Mouse (Mus musculus) forebrain, postnatal 0 days (tissue): ENCODE data around the gene Atg4b. TPM values are rescaled to one million over a fixed set of nuclear protein-coding genes. Genes with fewer than 3 reads are reported as not detected.
"Not testable (repeated sequence)": the region's sequence is repeated elsewhere in the genome, so short reads cannot be mapped to it uniquely, and the experiment has no call there.

Source experiments
- ATAC-seq: fragments of 200-750 bp; cut with Nextera tagmentation; 2 replicates; pipeline ENCODE4 v1.8.0; 2017; ENCODE audit warnings: mild to moderate bottlenecking, moderate library complexity
- DNase-seq: peaks from one replicate; pipeline ENCODE4 v3.0.0-alpha.2; 2015
- H3K27ac ChIP-seq: fragments of 300-500 bp; sonication (generic); 2 replicates; pipeline ENCODE4 v1.5.1; 2014; ENCODE audit warnings: low read depth, mild to moderate bottlenecking, antibody characterized with exemption, low read length, moderate library complexity, mixed read lengths
- H3K27me3 ChIP-seq: fragments of 300-500 bp; sonication (generic); 2 replicates; pipeline ENCODE4 v1.6.1; 2014; ENCODE audit warnings: mild to moderate bottlenecking, low read length, mixed read lengths; ENCODE audit not compliant: insufficient read depth
- H3K36me3 ChIP-seq: fragments of 300-500 bp; sonication (generic); 2 replicates; pipeline ENCODE4 v1.6.1; 2014; ENCODE audit warnings: mild to moderate bottlenecking, moderate library complexity; ENCODE audit not compliant: insufficient read depth
- H3K4me1 ChIP-seq: fragments of 300-500 bp; sonication (generic); 2 replicates; pipeline ENCODE4 v1.6.1; 2014; ENCODE audit warnings: antibody characterized with exemption; ENCODE audit not compliant: insufficient read depth
- H3K4me2 ChIP-seq: fragments of 300-500 bp; sonication (generic); 2 replicates; pipeline ENCODE4 v1.6.1; 2014; ENCODE audit warnings: low read depth, mild to moderate bottlenecking, moderate library complexity
- H3K4me3 ChIP-seq: fragments of 300-500 bp; sonication (generic); 2 replicates; pipeline ENCODE4 v1.5.1; 2014; ENCODE audit warnings: low read depth, low read length, mixed read lengths
- H3K9ac ChIP-seq: fragments of 300-500 bp; sonication (generic); 2 replicates; pipeline ENCODE4 v1.6.1; 2014; ENCODE audit warnings: mild to moderate bottlenecking
- H3K9me3 ChIP-seq: fragments of 300-500 bp; sonication (generic); 2 replicates; pipeline ENCODE4 v1.6.1; 2016; ENCODE audit warnings: low read length
- CTCF ChIP-seq: sonication (generic); IDR thresholded peaks from 2 replicates; pipeline ENCODE4 v1.5.1; 2016; ENCODE audit warnings: antibody characterized with exemption, control low read depth, low read depth
- WGBS: fragments of 180-500 bp; shearing (Covaris S2); extraction: QIAGEN DNeasy Blood & Tissue Kit; methylation state at CpG from one replicate; pipeline ENCODE4 v1.1.7; 2014; 5-methylcytosine and 5-hydroxymethylcytosine counted together
- polyA plus RNA-seq: library from polyadenylated mRNA; unstranded; fragments of >200 nt; fragmentation: Nextera tagmentation; extraction: Ambion mirVana; gene quantifications from 2 replicates; pipeline ENCODE4 v1.2.1, GENCODE M21; 2015
- total RNA-seq: library from RNA; depleted of rRNA; stranded (reverse); fragments of >200 nt; gene quantifications from 2 replicates; pipeline ENCODE4 v1.2.3, GENCODE M21; 2014

Gene Atg4b
- total and polyA plus RNA-seq, 2 experiments from 2014 or later = 46.0 to 72.6 TPM

GRCm38 (mm10) chr1:93754573-93755290, 3.4 kb downstream of the Atg4b start, which contains the start of gene Thap4:
Gene Thap4 (minus strand): TSS chr1:93754864.
- Histone ChIP-seq H3K4me1 (0 out of 2 replicates have a peak, but pooled peaks cover 9% of the 10 kb centered on the region), H3K4me2 (peak within 1 kb of the TSS; percentile 85), H3K9me3 (no peaks in the 10 kb centered on the region), H3K36me3 (peaks cover 10% of the 10 kb centered on the region), H3K4me3 (peak within 1 kb of the TSS; percentile 97), H3K27me3 (no peaks in the 10 kb centered on the region), H3K27ac (peak within 1 kb of the TSS; percentile 84), H3K9ac (peak within 1 kb of the TSS; percentile 84)
- WGBS = 5% methylated on average over 110 of the region's 121 CpGs
- DNase-seq = peak; percentile 95
- TF ChIP-seq CTCF = no peak
- peak; percentile 96 for ATAC-seq

GRCm38 (mm10) chr1:93755291-93755610, 4.0 kb downstream of the Atg4b start:
- DNase-seq = peak; percentile 26

GRCm38 (mm10) chr1:93755618-93756017, 4.3 kb downstream of the Atg4b start:
- DNase-seq (no peak), ATAC-seq (no peak)
- TF ChIP-seq CTCF = no peak
- Histone ChIP-seq H3K9ac (peak overlapping the region; percentile 84), H3K4me2 (peak overlapping the region; percentile 85), H3K4me3 (peak overlapping the region; percentile 97), H3K9me3 (no peaks in the 10 kb centered on the region), H3K36me3 (peaks cover 1% of the 10 kb centered on the region; the same call in 1 of the 2 replicates), H3K27me3 (no peaks in the 10 kb centered on the region), H3K27ac (no peak overlapping the region), H3K4me1 (0 out of 2 replicates have a peak, but pooled peaks cover 9% of the 10 kb centered on the region)
- WGBS = 25% methylated on average over 7 of the region's 7 CpGs

More at GRCm38 (mm10) chr1:93755291-93755610, 4.0 kb downstream of the Atg4b start:
- peaks cover 5% of the 10 kb centered on the region for H3K36me3 ChIP-seq
- WGBS = 0% methylated on average over 13 of the region's 13 CpGs
- H3K4me2 ChIP-seq = peak overlapping the region; percentile 85
- H3K9me3 ChIP-seq = no peaks in the 10 kb centered on the region
- H3K4me3 ChIP-seq = peak overlapping the region; percentile 97
- H3K4me1 ChIP-seq = 0 out of 2 replicates have a peak, but pooled peaks cover 9% of the 10 kb centered on the region
- ATAC-seq = no peak
- peak overlapping the region; percentile 84 for H3K27ac ChIP-seq
- TF ChIP-seq CTCF = no peak
- peak overlapping the region; percentile 84 for H3K9ac ChIP-seq
- H3K27me3 ChIP-seq = no peaks in the 10 kb centered on the region

GRCm38 (mm10) chr1:93756154-93756553, 4.9 kb downstream of the Atg4b start:
- H3K4me3 ChIP-seq = 0 out of 2 replicates have a peak overlapping the region, but pooled peaks have one; percentile 97
- no peak for TF ChIP-seq CTCF
- DNase-seq = no peak

GRCm38 (mm10) chr1:93760076-93760475, 8.8 kb downstream of the Atg4b start:
- Histone ChIP-seq H3K9me3 (no peaks in the 10 kb centered on the region), H3K36me3 (no peaks in the 10 kb centered on the region), H3K4me3 (no peak overlapping the region), H3K27me3 (no peaks in the 10 kb centered on the region), H3K9ac (no peak overlapping the region), H3K4me1 (no peaks in the 10 kb centered on the region), H3K4me2 (no peak overlapping the region), H3K27ac (no peak overlapping the region)
- TF ChIP-seq CTCF = no peak
- no peak for ATAC-seq
- DNase-seq = no peak
- 97% methylated on average over 1 of the region's 1 CpGs for WGBS

More at GRCm38 (mm10) chr1:93756154-93756553, 4.9 kb downstream of the Atg4b start:
- ATAC-seq = no peak
- Histone ChIP-seq H3K27ac (no peak overlapping the region), H3K36me3 (no peaks in the 10 kb centered on the region), H3K4me2 (0 out of 2 replicates have a peak overlapping the region, but pooled peaks have one; percentile 85), H3K27me3 (no peaks in the 10 kb centered on the region), H3K9me3 (no peaks in the 10 kb centered on the region), H3K4me1 (0 out of 2 replicates have a peak, but pooled peaks cover 9% of the 10 kb centered on the region), H3K9ac (no peak overlapping the region)

- 94% methylated on average over 3 of the region's 3 CpGs for WGBS
- not testable (repeated sequence) for H3K4me3 ChIP-seq, H3K9ac ChIP-seq, H3K36me3 ChIP-seq, DNase-seq, H3K4me2 ChIP-seq, H3K4me1 ChIP-seq, ATAC-seq, H3K9me3 ChIP-seq, H3K27ac ChIP-seq, H3K27me3 ChIP-seq
These were observed 12.2 kb downstream of the Atg4b start for GRCm38 (mm10) chr1:93763531-93763930.

GRCm38 (mm10) chr1:93764871-93765591, 13.7 kb downstream of the Atg4b start:
- H3K27me3 ChIP-seq = no peaks in the 10 kb centered on the region
- DNase-seq (no peak), ATAC-seq (no peak)
- H3K27ac ChIP-seq = no peak overlapping the region
- H3K4me1 ChIP-seq = no peaks in the 10 kb centered on the region
- no peaks in the 10 kb centered on the region for H3K9me3 ChIP-seq
- TF ChIP-seq CTCF = no peak
- peaks cover 20% of the 10 kb centered on the region; the same call in 1 of the 2 replicates for H3K36me3 ChIP-seq
- WGBS = 93% methylated on average over 9 of the region's 9 CpGs
- H3K9ac ChIP-seq = no peak overlapping the region
- no peak overlapping the region for H3K4me3 ChIP-seq
- no peak overlapping the region for H3K4me2 ChIP-seq
